Mouse (Mus musculus) cerebellum, adult 2 months (tissue): ENCODE measurements around the gene Slamf9. TPM values are rescaled to one million over a fixed set of nuclear protein-coding genes. Genes with fewer than 3 reads are reported as not detected.

ENCODE experiments used
- DNase-seq, 2 experiments: peaks; one replicate each; pipeline ENCODE4 v3.0.0; 2021
- H3K27ac ChIP-seq: fragments of 200-500 bp; 2 replicates; pipeline ENCODE4 v1.5.1; 2012; ENCODE audit warnings: low read length, control low read depth, inconsistent platforms; ENCODE audit not compliant: insufficient read depth
- H3K27me3 ChIP-seq: fragments of 200-500 bp; 2 replicates; pipeline ENCODE4 v1.6.1; 2012; ENCODE audit warnings: inconsistent platforms, mild to moderate bottlenecking, low read length, moderate library complexity; ENCODE audit not compliant: control insufficient read depth, insufficient read depth
- H3K4me1 ChIP-seq: fragments of 200-500 bp; 2 replicates; pipeline ENCODE4 v1.6.1; 2011; ENCODE audit warnings: low read length; ENCODE audit not compliant: control insufficient read depth, insufficient read depth
- H3K4me3 ChIP-seq: fragments of 200-500 bp; replicated peaks from 2 replicates; pipeline ENCODE3; 2011; ENCODE audit warnings: mild to moderate bottlenecking, low read depth, low read length, control low read depth; ENCODE audit not compliant: insufficient read depth
- CTCF ChIP-seq: fragments of 200-500 bp; IDR thresholded peaks from 2 replicates; pipeline ENCODE4 v1.5.1; 2011; ENCODE audit warnings: low read depth, mild to moderate bottlenecking, control low read depth, low read length, moderate library complexity, borderline replicate concordance; ENCODE audit not compliant: insufficient read depth
- POLR2A ChIP-seq: fragments of 200-500 bp; IDR thresholded peaks from 2 replicates; pipeline ENCODE4 v1.6.1; 2011; ENCODE audit warnings: low read length, control low read depth, borderline replicate concordance; ENCODE audit not compliant: insufficient read depth
- WGBS: fragments of 180-500 bp; shearing (Covaris S2); methylation state at CpG from one replicate; pipeline ENCODE4 v1.1.7; 2018; 5-methylcytosine and 5-hydroxymethylcytosine counted together
- polyA plus RNA-seq: library from polyadenylated mRNA; depleted of rRNA; stranded (reverse); fragments of >200 nt; gene quantifications from 2 replicates; pipeline ENCODE4 v1.2.3, GENCODE M21; 2012; rRNA removed

The Slamf9 gene
- 0.74 and 0.87 TPM in 2 replicates for polyA plus RNA-seq

GRCm38 (mm10) chr1:172475054-172475741 lies at the start of gene Slamf9:
TSS of gene Slamf9 (plus strand) at chr1:172475358.
- TF ChIP-seq POLR2A, result no peak
- TF ChIP-seq CTCF, result no peak
- H3K27ac ChIP-seq, result no peak within 1 kb of the TSS

DNA sequence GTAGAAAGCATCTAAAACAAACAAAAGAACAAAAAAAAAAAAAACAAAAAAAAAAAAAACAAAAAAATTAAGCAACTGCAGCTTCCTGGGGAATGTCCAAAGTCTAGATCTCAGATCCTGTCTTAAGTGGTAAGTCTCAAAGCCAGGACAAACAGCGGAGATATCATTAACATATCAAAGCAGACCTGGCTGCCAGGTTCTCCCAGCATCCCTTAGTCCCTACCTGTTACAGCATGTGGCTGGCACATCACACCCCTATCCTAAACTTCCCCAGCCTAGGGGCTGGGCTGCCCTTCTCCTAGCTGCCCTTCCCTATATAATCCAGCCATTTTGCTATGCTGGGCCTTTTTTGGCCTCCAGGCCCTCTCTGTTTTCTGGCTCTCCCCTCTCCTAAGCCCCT lies 48.7 kb upstream of the Slamf9 start:
- no peaks in the 10 kb centered on the region for H3K4me1 ChIP-seq
- H3K27me3 ChIP-seq, result no peaks in the 10 kb centered on the region
- no peak for DNase-seq
- TF ChIP-seq CTCF (no peak), POLR2A (no peak)
- H3K27ac ChIP-seq, result no peak overlapping the region
- WGBS, result 78% methylated on average over 1 of the region's 1 CpGs
- H3K4me3 ChIP-seq, result no peak overlapping the region

More at GRCm38 (mm10) chr1:172475054-172475741, at the start of gene Slamf9:
- H3K4me3 ChIP-seq, result no peak within 1 kb of the TSS
- no peaks in the 10 kb centered on the region for H3K27me3 ChIP-seq
- DNase-seq, result no peak
- H3K4me1 ChIP-seq, result no peaks in the 10 kb centered on the region
- WGBS, result 72% methylated on average over 7 of the region's 7 CpGs

GRCm38 (mm10) chr1:172427841-172428240 lies 47.3 kb upstream of the Slamf9 start:
- Histone ChIP-seq H3K4me1 (peaks cover 3% of the 10 kb centered on the region; the same call in 1 of the 2 replicates), H3K4me3 (no peak overlapping the region), H3K27ac (no peak overlapping the region), H3K27me3 (no peaks in the 10 kb centered on the region)
- no peak for DNase-seq
- WGBS, result 84% methylated on average over 3 of the region's 3 CpGs
- TF ChIP-seq POLR2A (no peak), CTCF (no peak)

- peaks cover 3% of the 10 kb centered on the region; the same call in 1 of the 2 replicates for H3K4me1 ChIP-seq
- no peaks in the 10 kb centered on the region for H3K27me3 ChIP-seq
- no peak overlapping the region for H3K4me3 ChIP-seq
- H3K27ac ChIP-seq, result no peak overlapping the region
- no peak for TF ChIP-seq POLR2A
- TF ChIP-seq CTCF, result no peak
- WGBS, result 98% methylated on average over 1 of the region's 1 CpGs
- no peak for DNase-seq
Observed at GRCm38 (mm10) chr1:172428614-172429013, 46.5 kb upstream of the Slamf9 start.

DNA sequence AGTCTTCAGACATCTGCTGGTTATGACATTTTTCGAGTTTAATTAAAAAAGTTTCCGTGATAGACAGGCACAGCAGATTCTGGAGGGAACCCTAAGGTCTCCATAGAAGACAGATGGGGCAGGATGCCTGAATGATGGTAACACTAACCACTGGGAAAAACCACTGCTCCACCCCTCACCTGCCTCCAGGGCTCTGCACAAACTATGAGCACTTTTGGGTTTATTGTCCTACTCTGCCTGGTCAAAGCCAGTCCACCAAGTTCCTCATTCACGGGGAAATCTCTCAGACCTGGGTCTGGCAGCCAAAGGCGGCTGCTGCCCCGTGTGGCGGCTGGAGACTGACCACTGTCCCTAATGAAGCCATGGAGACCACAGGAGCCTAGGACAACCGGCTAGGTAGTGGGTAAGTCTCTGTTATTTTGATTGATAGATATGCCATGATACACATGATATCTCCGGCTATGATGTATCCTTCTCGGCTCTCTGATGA lies 44.4 kb upstream of the Slamf9 start:
- H3K4me1 ChIP-seq, result peaks cover 3% of the 10 kb centered on the region; the same call in 1 of the 2 replicates

DNA sequence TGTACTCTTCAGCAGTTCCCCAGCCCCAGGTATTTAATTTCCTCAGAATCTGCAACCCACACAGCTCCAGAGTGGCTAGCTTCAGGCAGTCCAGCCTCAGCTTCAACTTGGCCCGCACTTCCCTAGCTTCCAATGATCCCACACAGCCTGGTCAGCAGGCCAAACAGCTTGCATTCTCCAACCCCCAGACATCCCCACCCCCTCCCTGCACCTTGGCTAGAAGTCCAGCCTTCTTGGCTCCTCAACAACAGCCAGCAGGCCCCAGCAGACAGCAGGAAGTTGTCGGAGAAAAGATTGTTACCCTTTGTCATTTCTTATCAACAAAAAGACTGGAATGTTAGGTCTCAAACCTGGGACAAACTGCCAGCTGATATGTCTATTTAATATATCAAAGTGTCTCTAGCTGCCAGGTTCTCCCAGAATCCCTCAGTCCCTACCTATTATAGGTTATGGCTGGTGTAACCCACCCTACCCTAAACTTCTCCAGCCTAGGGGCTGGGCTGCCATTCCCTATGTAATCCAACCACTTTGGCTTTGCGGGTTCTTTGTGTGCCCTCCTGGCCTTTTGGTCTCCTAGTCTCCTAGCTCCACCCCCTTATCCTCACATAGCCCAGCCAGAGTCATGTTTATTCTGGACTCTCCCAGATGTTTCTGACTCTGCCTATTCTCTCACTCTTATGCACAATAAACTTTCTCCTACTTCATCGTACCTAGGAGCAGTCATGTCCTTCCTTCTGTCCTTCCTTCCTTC lies 43.1 kb upstream of the Slamf9 start:
- Histone ChIP-seq H3K4me1 (peaks cover 3% of the 10 kb centered on the region; the same call in 1 of the 2 replicates), H3K27ac (no peak overlapping the region), H3K27me3 (no peaks in the 10 kb centered on the region), H3K4me3 (no peak overlapping the region)
- 33% methylated on average over 4 of the region's 4 CpGs for WGBS
- peak in 1 of 2 experiments; percentile 16 for DNase-seq
- TF ChIP-seq POLR2A, result no peak
- TF ChIP-seq CTCF, result no peak

More for the DNA sequence above, 44.4 kb upstream of the Slamf9 start:
- 53% methylated on average over 9 of the region's 9 CpGs for WGBS
- DNase-seq, result no peak
- H3K27ac ChIP-seq, result no peak overlapping the region
- TF ChIP-seq POLR2A (no peak), CTCF (no peak)
- no peak overlapping the region for H3K4me3 ChIP-seq
- no peaks in the 10 kb centered on the region for H3K27me3 ChIP-seq

DNA sequence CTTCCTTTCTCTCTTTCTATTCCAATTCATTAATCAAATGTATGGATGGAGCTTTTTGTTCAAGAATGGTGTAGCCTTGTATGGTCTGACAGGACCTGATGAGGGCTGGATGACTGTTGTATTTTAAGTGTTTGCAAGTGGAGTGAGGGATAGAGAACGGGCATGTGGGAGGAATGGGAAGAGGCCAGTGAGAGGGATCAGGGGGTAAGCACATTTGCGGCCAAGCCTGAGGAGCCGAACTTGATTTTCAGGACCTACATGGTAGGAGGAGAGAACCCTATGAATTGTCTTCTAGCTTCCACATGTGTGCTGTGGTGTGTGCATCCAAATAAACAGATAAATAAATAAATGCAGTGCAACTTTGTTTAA lies 42.6 kb upstream of the Slamf9 start:
- no peaks in the 10 kb centered on the region for H3K27me3 ChIP-seq
- no peak overlapping the region for H3K4me3 ChIP-seq
- TF ChIP-seq CTCF, result no peak
- TF ChIP-seq POLR2A, result no peak
- DNase-seq, result no peak
- H3K4me1 ChIP-seq, result peaks cover 3% of the 10 kb centered on the region; the same call in 1 of the 2 replicates
- WGBS, result 84% methylated on average over 3 of the region's 3 CpGs
- H3K27ac ChIP-seq, result no peak overlapping the region
